Mouse (Mus musculus): ENCODE measurements around the gene Mtif3.

Mtif3 gene

DNA sequence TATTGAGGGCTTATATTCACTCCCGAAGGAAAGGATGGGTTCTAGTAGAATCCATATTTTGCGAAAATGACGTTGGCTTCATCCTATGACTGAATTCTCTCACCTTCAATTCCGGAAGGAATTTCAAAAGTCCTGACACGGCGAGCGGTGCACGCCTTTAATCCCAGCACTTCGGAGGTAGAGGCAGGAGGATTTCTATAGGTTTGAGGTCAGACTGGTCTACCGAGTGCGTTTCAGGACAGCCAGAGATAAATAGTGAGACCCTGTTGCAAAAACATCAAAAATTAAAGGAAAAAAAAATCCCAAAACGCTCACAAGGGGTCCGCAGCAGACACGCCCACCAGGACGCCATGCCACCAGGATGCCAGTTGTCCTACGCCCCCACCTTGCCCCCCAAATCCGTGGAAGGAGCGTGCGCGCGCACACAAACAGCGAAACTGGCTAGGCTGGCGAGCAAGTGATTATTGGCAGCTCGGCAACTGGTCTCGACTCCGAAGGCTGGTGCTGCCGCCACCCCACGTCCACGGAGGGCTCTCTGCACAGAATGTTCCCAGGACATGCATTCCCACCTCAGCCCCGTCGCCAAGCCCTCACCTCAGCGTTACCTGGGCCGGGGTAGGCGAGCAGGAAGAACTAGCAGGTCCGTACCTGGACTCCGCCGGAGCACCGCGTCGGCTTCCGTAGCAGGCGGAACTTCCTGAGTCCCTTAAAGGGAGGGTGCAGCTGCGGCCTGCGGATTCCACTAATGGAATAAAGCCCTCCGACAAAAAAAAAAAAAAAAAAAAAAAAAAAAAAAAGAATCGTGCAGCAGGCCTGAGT, at the start of gene Mtif3:
Gene Mtif3 (minus strand): TSS at position 683 of the 819 bp plus-strand sequence.
- peak; percentile 93 to 94 for DNase-seq (ENCODE audit: low spot score in 2 of 2)

DNA sequence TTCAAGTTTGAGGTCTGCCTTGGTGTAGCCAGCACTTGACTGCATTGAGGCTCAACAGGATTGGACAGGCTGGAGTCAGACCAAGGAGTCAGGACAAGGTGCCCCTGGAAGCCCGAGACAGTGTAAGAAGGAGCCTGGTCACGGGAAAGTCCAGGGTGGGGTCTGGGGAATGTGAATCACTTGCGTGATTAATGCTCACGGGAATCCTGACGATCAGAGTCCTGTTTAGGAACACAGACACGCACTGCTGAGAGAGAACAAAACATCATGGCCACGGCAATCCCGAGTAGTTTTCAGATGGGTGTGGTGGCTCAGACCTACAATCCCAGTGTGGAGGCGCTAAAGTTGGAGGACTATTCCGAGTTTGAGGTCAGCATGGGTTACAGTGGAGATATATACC, 47.7 kb upstream of the Mtif3 start:
- DNase-seq (ENCODE audit: low spot score in 2 of 2): no peak

GRCm38 (mm10) chr5:147003303-147003702, 39.7 kb upstream of the Mtif3 start:
- DNase-seq (ENCODE audit: low spot score in 2 of 2): no peak

- DNase-seq (ENCODE audit: low spot score in 2 of 2): no peak
Measured at GRCm38 (mm10) chr5:147001312-147001711, 37.7 kb upstream of the Mtif3 start.

DNA sequence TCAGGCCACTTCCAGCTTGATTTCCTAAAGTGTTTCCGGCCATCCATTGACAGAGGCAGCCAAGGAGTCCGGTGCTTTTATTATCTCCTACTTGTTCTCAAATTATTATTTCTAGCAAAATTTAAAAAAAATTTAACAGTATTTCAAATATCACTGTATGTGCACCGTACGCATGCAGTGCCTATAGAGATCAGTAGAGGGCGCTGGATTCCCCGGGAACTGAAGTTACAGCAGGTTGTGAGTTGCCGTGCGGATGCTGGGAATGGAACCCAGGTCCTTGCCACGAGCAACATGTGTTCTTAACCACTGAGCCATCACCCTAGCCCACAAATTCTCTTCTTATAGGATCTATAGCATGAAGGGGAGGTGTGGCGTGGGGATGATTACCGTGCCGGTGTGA, 35.2 kb upstream of the Mtif3 start:
- no peak for DNase-seq (ENCODE audit: low spot score in 2 of 2)

DNA sequence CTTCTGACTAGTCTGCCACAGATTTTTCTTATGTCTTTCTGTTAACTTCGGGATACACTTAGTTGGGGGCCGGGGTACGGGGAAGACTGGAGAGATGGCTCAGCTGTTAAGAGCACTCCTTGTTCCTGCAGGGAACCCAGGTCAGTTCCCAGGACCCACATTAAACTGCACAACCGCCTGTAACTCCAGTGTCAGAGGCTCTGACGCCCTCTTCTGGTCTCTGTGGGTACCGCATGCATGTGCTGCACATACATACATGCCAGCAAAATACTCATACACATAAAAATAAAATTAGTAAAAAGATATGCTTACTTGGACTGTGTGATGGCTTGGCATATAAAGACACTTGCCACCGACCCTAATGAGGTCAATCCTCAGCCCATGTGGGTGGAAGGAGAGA, 33.2 kb upstream of the Mtif3 start:
- no peak for DNase-seq (ENCODE audit: low spot score in 2 of 2)

DNA sequence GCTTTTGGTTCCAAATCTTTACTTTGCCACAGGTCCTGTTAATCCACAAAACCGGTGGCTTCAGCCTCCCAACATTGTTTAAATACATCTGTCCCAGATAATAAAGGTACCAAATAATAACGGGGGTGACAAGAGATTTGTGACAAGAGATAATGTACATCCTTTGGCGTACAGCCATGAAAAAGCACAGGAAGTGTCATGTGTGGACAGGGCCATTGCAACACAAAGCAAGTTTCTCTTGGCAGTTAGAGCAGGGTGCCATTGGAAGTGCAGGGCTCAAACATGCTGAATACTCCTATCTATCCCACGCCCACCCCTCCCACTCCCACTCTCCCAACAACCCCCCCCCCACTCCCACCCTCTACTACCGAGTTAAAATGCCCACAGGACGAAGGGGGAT, 31.4 kb upstream of the Mtif3 start:
- DNase-seq (ENCODE audit: low spot score in 2 of 2): no peak

DNA sequence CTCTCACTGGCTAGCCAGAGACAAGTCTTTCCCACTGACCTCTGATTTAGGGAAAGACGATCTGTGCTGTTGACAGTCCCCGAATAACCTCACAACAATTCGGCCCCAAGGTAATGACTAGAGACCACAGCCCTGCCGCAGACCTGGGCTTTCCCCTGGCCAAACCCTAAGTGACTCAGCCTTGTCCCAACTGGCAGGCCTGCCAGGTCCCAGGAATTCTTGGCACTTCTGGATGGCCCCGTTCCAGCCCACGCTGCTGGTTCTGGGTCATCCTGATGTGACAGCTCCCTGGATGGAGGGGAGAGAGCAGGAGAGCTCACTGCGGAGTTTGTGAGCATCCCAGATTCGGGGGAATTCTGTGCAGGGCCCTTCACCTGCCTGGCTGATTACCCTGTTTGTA, 29.9 kb upstream of the Mtif3 start:
- peak in 1 of 2 experiments; percentile 54 for DNase-seq (ENCODE audit: low spot score in 2 of 2)

GRCm38 (mm10) chr5:146989051-146989450, 25.5 kb upstream of the Mtif3 start:
- DNase-seq (ENCODE audit: low spot score in 2 of 2): no peak

- DNase-seq (ENCODE audit: low spot score in 2 of 2): peak in 1 of 2 experiments; percentile 38
Measured at GRCm38 (mm10) chr5:146987588-146987987, 24.0 kb upstream of the Mtif3 start.

DNA sequence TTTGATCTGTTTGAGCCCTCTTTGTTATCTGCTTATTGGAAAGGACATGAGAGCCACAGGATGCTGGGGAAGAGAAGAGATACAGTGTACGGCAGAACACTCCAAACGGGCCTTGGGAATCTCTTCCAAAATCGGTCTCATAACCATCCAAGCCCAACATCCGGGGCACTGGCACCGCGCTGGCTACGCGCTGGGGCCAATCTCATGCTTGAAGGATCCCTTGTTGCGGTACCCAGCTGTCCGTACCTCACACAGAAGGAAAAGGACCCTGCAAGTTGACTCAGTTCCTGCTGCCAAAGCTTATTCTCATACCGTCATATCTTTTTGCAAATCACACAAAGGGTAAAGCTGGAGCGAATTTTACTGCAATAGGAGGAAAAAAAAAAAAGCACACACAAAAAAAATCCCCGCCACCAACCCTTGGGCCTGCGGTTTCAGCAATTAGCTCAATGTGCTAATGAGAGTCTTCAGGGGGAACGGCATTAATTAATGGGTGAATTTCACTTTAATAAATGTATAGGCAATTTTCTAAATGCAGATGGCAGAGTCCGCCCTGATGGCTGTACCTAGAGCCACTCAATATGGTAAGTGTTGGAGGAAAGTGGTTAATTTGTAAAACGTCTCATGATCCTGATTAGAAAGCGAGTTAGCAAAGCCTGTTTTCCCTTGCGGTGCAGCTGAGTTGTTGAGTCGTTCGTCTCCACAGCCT, 22.3 kb upstream of the Mtif3 start:
- no peak for DNase-seq (ENCODE audit: low spot score in 2 of 2)

GRCm38 (mm10) chr5:146983216-146983615, 19.6 kb upstream of the Mtif3 start:
- peak; percentile 44 to 69 for DNase-seq (ENCODE audit: low spot score in 2 of 2)

DNA sequence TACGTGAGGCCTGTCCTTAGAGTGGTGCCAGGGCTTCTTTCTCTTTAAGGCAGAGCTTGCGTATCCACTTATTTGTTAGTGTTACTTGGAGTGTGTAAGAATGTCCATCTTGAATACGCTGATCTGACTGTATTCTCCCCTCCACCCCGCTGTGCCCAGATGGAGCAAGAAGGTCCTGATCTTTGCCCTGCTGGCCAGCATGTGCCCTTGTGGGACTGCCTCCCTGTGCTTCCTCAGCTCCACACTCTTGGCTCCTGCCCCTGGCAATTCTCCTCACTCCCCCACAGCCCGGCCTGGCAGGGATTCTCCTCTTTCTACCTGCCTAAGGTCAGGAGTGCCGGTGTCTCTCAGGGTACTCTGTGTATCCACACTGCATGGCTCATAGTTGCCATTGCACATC, 17.8 kb upstream of the Mtif3 start:
- DNase-seq (ENCODE audit: low spot score in 2 of 2): no peak

GRCm38 (mm10) chr5:146974781-146975123, 11.2 kb upstream of the Mtif3 start:
- no peak for DNase-seq (ENCODE audit: low spot score in 2 of 2)

- DNase-seq (ENCODE audit: low spot score in 2 of 2): no peak
Measured at GRCm38 (mm10) chr5:146973858-146974780, 10.5 kb upstream of the Mtif3 start.

- DNase-seq (ENCODE audit: low spot score in 2 of 2): no peak
Measured at GRCm38 (mm10) chr5:146973353-146973752, 9.8 kb upstream of the Mtif3 start.

DNA sequence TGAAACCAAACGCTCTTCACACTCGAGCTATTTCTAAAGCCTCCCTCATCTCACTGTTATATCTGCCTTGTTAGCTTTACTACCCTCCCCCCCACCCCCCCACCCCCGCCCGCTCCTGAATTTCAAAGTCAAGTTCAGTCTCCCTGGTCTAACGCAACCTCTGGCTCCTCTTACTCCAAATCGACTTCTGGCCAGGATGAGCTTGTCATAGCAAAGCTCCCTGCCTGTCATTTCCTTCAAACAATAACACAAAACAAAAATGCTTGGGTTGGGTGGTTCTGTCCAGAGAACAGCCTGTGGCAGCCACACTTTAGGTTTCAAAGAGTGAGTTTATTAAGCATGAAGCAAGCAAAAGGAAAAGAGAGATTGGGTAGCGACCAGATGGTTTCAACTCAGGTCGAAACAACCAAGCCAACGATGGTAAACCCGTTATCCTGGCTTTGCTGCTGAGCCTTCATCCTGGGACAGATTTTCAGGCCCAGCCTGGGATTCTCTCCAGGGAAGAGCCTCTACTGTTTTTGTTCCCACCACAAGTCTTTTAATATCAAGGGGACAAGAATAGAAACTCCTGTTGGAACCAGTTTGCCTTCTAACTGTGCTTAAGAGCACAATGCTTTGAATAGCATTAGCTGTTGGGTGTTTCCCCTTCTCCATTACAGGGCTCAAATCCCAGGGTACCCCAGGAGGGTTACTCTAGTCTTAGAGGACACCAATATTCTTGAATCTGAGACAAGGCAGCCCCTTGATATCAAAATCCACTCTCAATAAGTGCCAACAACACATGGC, 8.4 kb upstream of the Mtif3 start:
- DNase-seq (ENCODE audit: low spot score in 2 of 2): no peak

DNA sequence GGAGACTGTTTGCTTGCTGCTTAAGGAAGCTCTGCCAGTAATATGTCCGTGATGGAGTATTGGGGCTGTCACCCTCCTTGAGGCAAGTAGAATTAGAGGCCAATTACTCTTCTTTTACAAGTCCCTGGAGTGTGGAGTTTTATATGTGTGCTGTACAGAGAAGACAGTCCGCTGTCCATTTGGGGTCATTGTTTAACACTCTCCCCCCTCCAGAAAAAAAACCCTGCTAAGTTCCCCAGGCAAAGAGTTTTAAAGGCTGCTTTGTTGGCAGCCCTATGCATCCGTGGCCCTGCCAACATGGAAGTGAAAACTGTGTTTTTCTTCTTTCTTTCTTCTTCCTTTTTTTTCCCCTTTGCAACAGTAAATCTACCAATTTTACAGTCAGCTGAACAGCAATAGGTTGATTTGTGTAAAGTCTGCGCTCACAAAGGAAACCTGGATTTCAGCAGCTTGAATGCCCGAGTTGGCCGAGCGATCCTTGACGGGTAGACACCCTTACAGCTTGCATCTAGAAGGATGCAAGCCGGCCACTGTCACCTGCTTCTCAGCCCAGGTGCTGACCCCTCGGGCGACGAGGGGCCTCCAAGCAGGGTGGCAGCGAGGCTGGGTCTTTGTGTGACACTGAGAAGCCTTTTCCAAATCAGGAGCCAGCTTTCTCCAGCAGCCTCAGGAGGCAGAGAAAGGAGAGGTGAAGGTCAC, 5.2 kb upstream of the Mtif3 start:
- DNase-seq (ENCODE audit: low spot score in 2 of 2): no peak

- no peak for DNase-seq (ENCODE audit: low spot score in 2 of 2)
Measured at GRCm38 (mm10) chr5:146963937-146964278, 308 bp upstream of the Mtif3 start.

DNA sequence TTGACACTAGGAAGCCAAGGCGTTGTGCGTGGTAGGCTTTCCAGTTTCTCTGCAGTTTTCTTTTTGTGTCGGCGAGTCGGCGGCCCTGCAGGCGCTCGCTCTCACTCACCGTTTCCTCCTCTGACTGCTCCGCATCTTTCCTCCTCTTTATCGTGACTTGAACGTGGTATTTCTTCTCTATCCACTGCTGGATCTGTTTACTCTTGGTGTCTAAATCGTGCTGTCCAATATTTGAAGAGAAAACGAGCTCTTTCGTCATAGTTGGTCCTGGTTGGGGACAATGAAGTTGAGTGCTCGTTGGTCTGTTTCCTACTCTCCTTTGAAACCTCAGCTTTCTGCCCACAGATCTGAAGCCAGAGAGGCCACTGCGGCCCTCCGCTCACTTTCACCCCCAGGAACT, 6.9 kb downstream of the Mtif3 start:
- no peak for DNase-seq (ENCODE audit: low spot score in 2 of 2)

DNA sequence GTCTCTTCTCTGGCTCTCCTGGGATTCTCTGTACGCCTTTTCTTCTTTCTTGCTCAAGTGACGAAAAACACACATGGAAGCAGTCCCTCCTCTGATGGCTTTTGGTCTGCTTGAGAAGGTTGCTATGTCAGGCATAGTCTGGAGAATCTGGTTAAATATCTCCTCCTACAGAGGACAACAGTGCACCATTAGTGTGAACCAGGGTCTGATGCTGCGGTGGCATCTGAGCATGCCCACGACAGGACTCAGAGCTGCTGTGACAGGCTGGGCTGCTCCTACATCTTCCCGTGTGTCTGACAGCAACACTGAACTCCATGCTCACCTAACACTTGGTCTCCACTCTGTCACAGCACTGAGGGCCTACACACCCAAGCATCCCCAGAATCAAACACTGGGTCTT, 7.9 kb downstream of the Mtif3 start:
- DNase-seq (ENCODE audit: low spot score in 2 of 2): no peak

All from right cerebral cortex, postnatal 10 days (tissue).